Mouse (Mus musculus) C2C12 (cell line): ENCODE measurements around the gene Atpaf2.

Experiments
- CTCF ChIP-seq: IDR thresholded peaks from one replicate; pipeline ENCODE4 v1.5.1; 2011; ENCODE audit not compliant: control insufficient read depth, insufficient read depth, insufficient read length
- MAX ChIP-seq: IDR thresholded peaks from one replicate; pipeline ENCODE4 v1.6.1; 2011; ENCODE audit warnings: mild to moderate bottlenecking, control low read depth

GRCm38 (mm10) chr11:60360631-60361201, 57.5 kb downstream of the Atpaf2 start:
- TF ChIP-seq CTCF (no peak), MAX (no peak)
